Mouse (Mus musculus) adrenal gland, adult 2 months (tissue): Measurements from ENCODE around the gene Fgd4. TPM values are rescaled to one million over a fixed set of nuclear protein-coding genes. Genes with fewer than 3 reads are reported as not detected.

Source experiments
- polyA plus RNA-seq: library from polyadenylated mRNA; depleted of rRNA; stranded (reverse); fragments of >200 nt; gene quantifications from 2 replicates; pipeline ENCODE4 v1.2.3, GENCODE M21; 2012; rRNA removed
- total RNA-seq, 2 experiments: library from RNA; stranded (reverse); gene quantifications; 2 replicates each; pipeline ENCODE4 v1.2.3; 2021

The Fgd4 gene
- total and polyA plus RNA-seq, 3 experiments: 1.2 to 16.5 (median 13.5) TPM

Other genes starting within 250 kb of the Fgd4 start
- gene Dnm1l, start 241.6 kb downstream of the Fgd4 start, total RNA-seq: 10 to 100 TPM; 76.7 to 84.5 TPM
- 3.0 and 4.9 TPM in 2 replicates for gene Dnm1l, start 241.6 kb downstream of the Fgd4 start, polyA plus RNA-seq
- not detected for gene Olfr19, start 75.9 kb upstream of the Fgd4 start, total RNA-seq
- gene Olfr19, start 75.9 kb upstream of the Fgd4 start, polyA plus RNA-seq: not detected in 2 replicates
- under 1 TPM; 0.31 to 0.35 TPM for gene Spag6l, start 228.9 kb upstream of the Fgd4 start, total RNA-seq
- not detected in 2 replicates for gene Spag6l, start 228.9 kb upstream of the Fgd4 start, polyA plus RNA-seq